Mouse (Mus musculus) liver, embryonic 16.5 days (tissue): ENCODE measurements around the gene AC161166.1. TPM values are rescaled to one million over a fixed set of nuclear protein-coding genes. Genes with fewer than 3 reads are reported as not detected.

Source experiments
- ATAC-seq: fragments of 200-750 bp; cut with Nextera tagmentation; 2 replicates; pipeline ENCODE4 v1.8.0; 2017; ENCODE audit warnings: low read depth, mild to moderate bottlenecking, moderate number of reproducible peaks, moderate library complexity
- H3K27ac ChIP-seq: fragments of 300-500 bp; sonication (generic); 2 replicates; pipeline ENCODE4 v1.5.1; 2014; ENCODE audit warnings: mild to moderate bottlenecking, low read length
- H3K27me3 ChIP-seq: fragments of 300-500 bp; sonication (generic); 2 replicates; pipeline ENCODE4 v1.6.1; 2014; ENCODE audit warnings: low read depth, low read length, mixed read lengths; ENCODE audit not compliant: control insufficient read depth, insufficient read depth
- H3K36me3 ChIP-seq: fragments of 300-500 bp; sonication (generic); 2 replicates; pipeline ENCODE4 v1.6.1; 2014; ENCODE audit warnings: mild to moderate bottlenecking; ENCODE audit not compliant: control insufficient read depth, insufficient read depth
- H3K4me1 ChIP-seq: fragments of 300-500 bp; sonication (generic); 2 replicates; pipeline ENCODE4 v1.6.1; 2014; ENCODE audit warnings: low read depth, low read length, mixed read lengths; ENCODE audit not compliant: control insufficient read depth
- H3K4me2 ChIP-seq: fragments of 300-500 bp; sonication (generic); 2 replicates; pipeline ENCODE4 v1.6.1; 2014; ENCODE audit warnings: low read depth, low read length, mixed read lengths
- H3K4me3 ChIP-seq: fragments of 300-500 bp; sonication (generic); 2 replicates; pipeline ENCODE4 v1.5.1; 2014; ENCODE audit warnings: low read depth, mild to moderate bottlenecking, low read length
- H3K9ac ChIP-seq: fragments of 300-500 bp; sonication (generic); 2 replicates; pipeline ENCODE4 v1.6.1; 2014; ENCODE audit warnings: low read depth, low read length
- H3K9me3 ChIP-seq: fragments of 300-500 bp; sonication (generic); replicated peaks from 2 replicates; pipeline ENCODE4 v1.6.1; 2016; ENCODE audit warnings: low read length; ENCODE audit not compliant: control insufficient read depth
- WGBS: fragments of 180-500 bp; shearing (Covaris S2); extraction: QIAGEN DNeasy Blood & Tissue Kit; methylation state at CpG from one replicate; pipeline ENCODE4 v1.1.7; 2014; ENCODE audit not compliant: insufficient replicate concordance; 5-methylcytosine and 5-hydroxymethylcytosine counted together
- polyA plus RNA-seq: library from polyadenylated mRNA; unstranded; fragments of >200 nt; fragmentation: Nextera tagmentation; extraction: Ambion mirVana; gene quantifications from 2 replicates; pipeline ENCODE4 v1.2.1, GENCODE M21; 2015

AC161166.1 gene
- polyA plus RNA-seq, 1 experiment from 2014 or later, result not detected

DNA sequence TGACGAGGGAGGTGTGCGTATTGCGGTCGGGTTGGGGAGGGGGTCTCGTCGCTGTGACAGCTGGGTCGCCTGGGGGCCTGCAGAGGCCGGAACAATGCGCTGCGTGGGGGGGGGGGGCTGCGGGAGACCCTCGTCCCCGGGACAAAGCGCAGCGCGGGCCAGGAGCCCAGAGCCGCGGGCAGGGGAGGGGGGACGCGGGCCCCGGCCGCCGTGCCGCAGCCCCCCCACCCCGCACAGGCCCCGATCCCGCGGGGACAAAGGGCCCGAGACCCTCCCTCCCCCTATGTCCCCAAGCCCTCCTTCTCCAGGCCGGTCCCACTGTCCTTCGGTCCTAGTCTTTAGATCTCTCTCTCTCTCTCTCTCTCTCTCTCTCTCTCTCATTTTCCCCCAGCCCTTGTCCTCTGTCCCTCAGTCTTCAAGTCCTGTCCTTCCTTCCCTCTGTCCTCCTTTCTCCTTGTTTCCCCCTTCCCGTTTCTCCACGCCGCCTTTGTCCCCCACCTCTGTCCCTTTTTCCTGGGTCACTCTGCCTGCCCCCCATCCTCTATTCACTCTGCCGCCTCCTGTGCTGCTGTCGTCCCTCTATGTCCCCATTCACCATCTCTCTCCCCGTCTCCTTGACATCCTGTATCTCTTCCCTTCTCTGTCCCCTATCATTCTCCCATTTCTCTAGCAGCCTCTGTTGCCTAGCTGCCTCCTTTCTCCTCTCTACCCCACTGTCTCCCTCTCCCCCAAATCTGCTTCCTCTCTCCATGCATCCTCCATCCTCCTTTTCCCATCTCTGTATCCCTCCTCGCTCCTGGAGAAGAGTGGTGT is 29.8 kb downstream of the AC161166.1 start:
- Histone ChIP-seq H3K4me1 (peaks cover 8% of the 10 kb centered on the region), H3K27me3 (peaks cover 46% of the 10 kb centered on the region), H3K9ac (no peak overlapping the region), H3K4me2 (peak overlapping the region; percentile 77), H3K27ac (no peak overlapping the region), H3K4me3 (peak overlapping the region; percentile 54), H3K9me3 (no peaks in the 10 kb centered on the region), H3K36me3 (no peaks in the 10 kb centered on the region)
- 4% methylated on average over 20 of the region's 38 CpGs for WGBS
- no peak for ATAC-seq

DNA sequence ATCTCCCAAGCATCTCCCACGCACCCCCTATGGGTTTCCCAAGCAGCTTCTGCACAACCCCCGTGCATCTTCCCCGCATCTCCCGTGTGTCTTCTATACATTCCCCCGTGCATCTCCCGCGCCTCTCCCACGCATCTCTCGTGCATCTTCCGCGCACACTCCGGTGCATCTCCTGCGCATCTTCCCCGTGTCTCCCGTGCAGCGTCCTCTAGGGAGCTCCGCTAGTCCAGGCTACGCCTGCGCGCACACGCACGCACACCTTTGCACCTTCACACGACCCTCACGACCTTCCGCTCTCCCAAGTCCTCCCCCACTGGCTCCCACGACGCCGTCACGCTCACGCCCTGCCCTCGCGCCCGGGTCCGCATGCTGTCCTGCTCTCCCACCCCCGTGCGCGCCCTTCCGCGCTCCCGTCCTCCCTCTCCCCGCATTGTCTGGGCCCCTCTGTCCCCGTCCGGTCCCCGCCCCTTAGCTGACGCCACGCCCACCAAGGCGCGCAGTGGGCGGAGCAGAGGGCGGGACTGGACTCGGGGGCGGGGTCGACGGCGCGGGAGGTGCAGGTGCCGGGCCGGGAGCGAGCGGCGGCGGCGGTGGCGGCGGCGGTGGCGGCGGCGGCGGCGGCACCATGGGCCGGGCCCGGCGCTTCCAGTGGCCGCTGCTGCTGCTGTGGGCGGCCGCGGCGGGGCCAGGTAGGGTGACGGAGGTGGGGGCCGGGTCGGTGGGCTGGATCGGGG is 30.6 kb downstream of the AC161166.1 start, which contains the start of gene Cadm4:
Gene Cadm4, plus strand, starts transcription at position 550 of the 734 bp plus-strand sequence.
- Histone ChIP-seq H3K27ac (no peak within 1 kb of the TSS), H3K36me3 (no peaks in the 10 kb centered on the region), H3K9ac (no peak within 1 kb of the TSS), H3K4me2 (peak within 1 kb of the TSS; percentile 77), H3K27me3 (peaks cover 46% of the 10 kb centered on the region), H3K4me1 (peaks cover 8% of the 10 kb centered on the region), H3K4me3 (peak within 1 kb of the TSS; percentile 54), H3K9me3 (no peaks in the 10 kb centered on the region)
- under 1% methylated on average over 70 of the region's 83 CpGs for WGBS
- peak; percentile 83 for ATAC-seq

DNA sequence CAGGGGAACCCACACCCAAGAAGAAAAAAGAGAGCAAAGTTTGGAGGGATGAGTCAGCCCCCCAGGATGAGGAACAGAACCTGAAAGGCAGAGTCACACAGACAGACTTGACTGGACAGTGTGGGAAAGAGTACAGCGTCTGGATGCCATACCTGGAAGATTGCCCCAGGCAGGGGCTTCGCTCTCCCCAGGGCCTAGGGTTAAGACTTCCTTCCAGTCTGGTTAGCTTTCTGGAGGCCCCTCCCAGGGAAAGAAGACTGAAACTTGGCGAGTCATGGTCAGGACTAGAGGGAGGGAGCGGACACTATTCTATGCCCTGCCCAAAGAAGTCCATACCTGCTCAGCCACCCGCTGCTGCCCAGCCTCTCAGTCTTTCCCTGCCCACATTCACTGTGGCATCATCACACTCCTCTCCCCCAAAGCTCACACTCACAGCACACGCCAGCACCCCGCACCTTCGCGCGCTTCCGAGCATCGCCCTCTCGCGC is 31.2 kb downstream of the AC161166.1 start:
- Histone ChIP-seq H3K36me3 (no peaks in the 10 kb centered on the region), H3K4me1 (peaks cover 8% of the 10 kb centered on the region), H3K9ac (no peak overlapping the region), H3K4me3 (no peak overlapping the region; the same call in 1 of the 2 replicates), H3K9me3 (no peaks in the 10 kb centered on the region), H3K27ac (no peak overlapping the region), H3K27me3 (peaks cover 46% of the 10 kb centered on the region), H3K4me2 (peak overlapping the region; percentile 77)
- WGBS, result 9% methylated on average over 14 of the region's 14 CpGs
- ATAC-seq, result no peak

DNA sequence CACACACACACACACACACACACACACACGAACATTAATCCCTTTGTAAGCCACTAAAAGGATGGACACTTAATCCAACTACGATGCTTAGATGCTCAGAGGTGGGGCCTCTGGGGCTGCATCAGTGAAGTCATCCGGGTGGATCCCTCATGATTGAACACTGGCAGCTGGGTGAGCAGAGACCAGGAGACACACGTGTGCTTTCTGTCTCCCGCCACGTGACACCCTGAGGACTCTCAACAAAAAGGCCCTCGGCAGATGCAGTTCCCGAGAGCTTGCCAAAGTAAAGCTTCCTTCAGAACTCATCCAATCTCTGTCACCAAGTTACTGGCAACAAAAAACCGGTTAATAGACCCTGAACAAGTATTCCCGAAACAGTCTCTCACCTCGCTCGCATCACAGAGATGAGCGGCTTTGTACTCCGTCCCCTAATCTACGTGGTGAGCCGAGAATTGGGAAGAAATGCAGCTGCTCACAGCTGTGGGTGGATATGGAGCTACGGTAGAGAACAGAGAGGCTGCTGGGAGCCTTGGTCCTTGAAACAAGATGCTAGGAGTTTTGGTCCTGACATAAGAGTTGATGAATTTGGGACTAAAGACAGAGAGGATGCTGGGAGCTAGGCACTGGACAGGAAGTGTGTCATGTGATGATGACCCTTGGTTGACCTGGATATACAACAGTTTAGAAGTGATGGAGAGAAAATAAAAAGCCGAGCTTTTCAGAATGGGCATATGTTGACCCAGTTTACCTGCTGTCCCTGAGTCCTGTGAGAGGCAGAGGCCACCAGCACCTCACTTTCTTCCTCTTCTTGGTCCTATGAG is 31.9 kb downstream of the AC161166.1 start:
- WGBS, result 54% methylated on average over 18 of the region's 18 CpGs
- H3K4me1 ChIP-seq, result peaks cover 8% of the 10 kb centered on the region
- no peaks in the 10 kb centered on the region for H3K36me3 ChIP-seq
- no peak overlapping the region for H3K4me3 ChIP-seq
- no peak for ATAC-seq
- H3K4me2 ChIP-seq, result no peak overlapping the region
- no peak overlapping the region for H3K9ac ChIP-seq
- no peak overlapping the region for H3K27ac ChIP-seq
- no peaks in the 10 kb centered on the region for H3K9me3 ChIP-seq
- H3K27me3 ChIP-seq, result peaks cover 46% of the 10 kb centered on the region

DNA sequence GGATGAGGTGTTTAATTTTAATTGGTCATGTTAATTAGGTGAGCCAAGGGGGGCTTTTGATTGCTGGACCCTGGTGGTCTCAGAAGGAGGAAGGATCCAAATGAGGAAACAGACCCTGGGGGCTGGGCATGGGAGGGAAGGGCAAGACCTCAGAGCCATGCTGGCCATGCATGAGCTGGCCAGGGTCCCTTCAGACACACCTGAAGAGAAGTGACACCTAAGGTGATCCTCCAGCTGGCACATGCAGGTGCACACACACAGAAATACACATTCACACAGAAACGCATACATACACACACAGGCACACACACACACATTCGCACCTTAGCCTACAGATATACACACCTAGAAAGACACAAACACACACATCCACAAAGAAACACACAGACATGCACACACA is 32.6 kb downstream of the AC161166.1 start:
- peaks cover 46% of the 10 kb centered on the region for H3K27me3 ChIP-seq
- no peak for ATAC-seq

DNA sequence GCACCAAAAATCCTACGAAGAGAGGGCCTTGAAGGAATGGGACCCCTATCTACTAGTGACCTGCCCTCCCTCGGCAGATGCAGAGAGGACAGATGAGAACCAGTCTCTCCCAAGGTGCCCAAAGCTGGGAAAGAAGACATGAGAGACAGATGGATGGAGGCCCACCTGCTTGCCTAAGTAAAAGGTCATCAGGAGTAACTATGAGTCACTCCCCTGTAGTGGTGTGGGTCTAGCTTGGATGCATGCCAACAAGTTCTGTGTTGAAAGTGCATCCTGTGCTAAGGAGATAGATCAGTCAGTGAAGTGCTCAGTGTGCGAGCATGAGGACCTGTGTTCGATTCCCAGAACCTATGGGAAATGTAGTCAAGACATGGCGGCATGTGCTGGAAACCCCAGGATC is 33.3 kb downstream of the AC161166.1 start:
- Histone ChIP-seq H3K36me3 (no peaks in the 10 kb centered on the region), H3K4me3 (no peak overlapping the region), H3K9ac (no peak overlapping the region), H3K9me3 (no peaks in the 10 kb centered on the region), H3K4me2 (no peak overlapping the region), H3K27me3 (peaks cover 38% of the 10 kb centered on the region), H3K4me1 (peaks cover 8% of the 10 kb centered on the region), H3K27ac (no peak overlapping the region)
- 59% methylated on average over 5 of the region's 5 CpGs for WGBS
- ATAC-seq, result no peak

More for the DNA sequence above, 32.6 kb downstream of the AC161166.1 start:
- H3K9me3 ChIP-seq, result no peaks in the 10 kb centered on the region
- WGBS, result 68% methylated on average over 2 of the region's 2 CpGs
- no peak overlapping the region for H3K27ac ChIP-seq
- no peak overlapping the region for H3K9ac ChIP-seq
- H3K4me2 ChIP-seq, result no peak overlapping the region
- no peak overlapping the region for H3K4me3 ChIP-seq
- peaks cover 8% of the 10 kb centered on the region for H3K4me1 ChIP-seq
- no peaks in the 10 kb centered on the region for H3K36me3 ChIP-seq

GRCm38 (mm10) chr7:24476856-24477255 is 35.4 kb downstream of the AC161166.1 start:
- no peak for ATAC-seq
- Histone ChIP-seq H3K27me3 (peaks cover 19% of the 10 kb centered on the region), H3K9me3 (no peaks in the 10 kb centered on the region), H3K9ac (no peak overlapping the region), H3K27ac (no peak overlapping the region), H3K4me1 (peaks cover 4% of the 10 kb centered on the region), H3K4me2 (no peak overlapping the region), H3K4me3 (no peak overlapping the region), H3K36me3 (no peaks in the 10 kb centered on the region; the same call in 1 of the 2 replicates)
- WGBS, result 79% methylated on average over 7 of the region's 7 CpGs

GRCm38 (mm10) chr7:24476338-24476737 is 35.9 kb downstream of the AC161166.1 start:
- ATAC-seq, result no peak
- no peak overlapping the region for H3K9ac ChIP-seq
- no peaks in the 10 kb centered on the region; the same call in 1 of the 2 replicates for H3K4me1 ChIP-seq
- H3K9me3 ChIP-seq, result no peaks in the 10 kb centered on the region
- no peak overlapping the region for H3K4me2 ChIP-seq
- H3K36me3 ChIP-seq, result no peaks in the 10 kb centered on the region; the same call in 1 of the 2 replicates
- no peak overlapping the region for H3K27ac ChIP-seq
- 68% methylated on average over 8 of the region's 8 CpGs for WGBS
- H3K27me3 ChIP-seq, result peaks cover 14% of the 10 kb centered on the region
- no peak overlapping the region for H3K4me3 ChIP-seq
